Mouse (Mus musculus) gastrocnemius, adult 8-10 months (tissue): ENCODE data around the gene Pcolce2. TPM values are rescaled to one million over a fixed set of nuclear protein-coding genes. Genes with fewer than 3 reads are reported as not detected.

Source experiments
- DNase-seq, 2 experiments: peaks; one replicate each; pipeline ENCODE4 v3.0.0; 2022; ENCODE audit warnings: low spot score in 2 of 2
- total RNA-seq, 4 experiments: library from RNA; stranded (reverse); gene quantifications; 2 replicates each; pipeline ENCODE4 v1.2.4; 2022

The Pcolce2 gene
- total RNA-seq, 4 experiments from 2014 or later = 2.9 to 6.4 (median 5.8) TPM

GRCm38 (mm10) chr9:95654356-95654755 lies 17.0 kb downstream of the Pcolce2 start:
- no peak for DNase-seq

DNA sequence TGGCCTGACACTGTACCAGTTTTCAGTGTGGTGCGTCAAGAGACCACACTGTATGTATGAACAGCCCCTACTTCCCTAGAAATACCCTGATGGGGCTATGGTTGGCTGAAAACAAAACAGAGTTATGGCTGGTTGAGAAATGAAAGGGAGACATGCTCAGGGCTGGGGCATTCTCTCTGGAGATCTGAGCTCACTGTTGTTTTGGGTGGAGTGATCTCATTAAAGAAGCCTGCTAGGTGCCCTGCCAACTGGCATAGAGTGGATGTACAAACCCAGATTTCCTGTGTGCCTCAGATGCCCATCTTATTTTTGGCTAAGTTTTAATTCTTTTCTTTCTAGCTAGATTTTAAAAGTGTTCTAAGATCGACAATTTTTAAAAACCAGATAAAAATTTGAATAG lies 20.5 kb downstream of the Pcolce2 start:
- peak in 1 of 2 experiments; percentile 10 for DNase-seq

GRCm38 (mm10) chr9:95664290-95664989 lies 27.0 kb downstream of the Pcolce2 start:
- no peak for DNase-seq

- DNase-seq = no peak
These were observed 28.4 kb downstream of the Pcolce2 start for GRCm38 (mm10) chr9:95665835-95666234.

- peak; percentile 20 to 35 for DNase-seq
These were observed 30.4 kb downstream of the Pcolce2 start for GRCm38 (mm10) chr9:95667836-95668235.

- no peak for DNase-seq
These were observed 30.9 kb downstream of the Pcolce2 start for GRCm38 (mm10) chr9:95668306-95668705.

- DNase-seq = no peak
These were observed 34.9 kb downstream of the Pcolce2 start for GRCm38 (mm10) chr9:95672331-95672730.

DNA sequence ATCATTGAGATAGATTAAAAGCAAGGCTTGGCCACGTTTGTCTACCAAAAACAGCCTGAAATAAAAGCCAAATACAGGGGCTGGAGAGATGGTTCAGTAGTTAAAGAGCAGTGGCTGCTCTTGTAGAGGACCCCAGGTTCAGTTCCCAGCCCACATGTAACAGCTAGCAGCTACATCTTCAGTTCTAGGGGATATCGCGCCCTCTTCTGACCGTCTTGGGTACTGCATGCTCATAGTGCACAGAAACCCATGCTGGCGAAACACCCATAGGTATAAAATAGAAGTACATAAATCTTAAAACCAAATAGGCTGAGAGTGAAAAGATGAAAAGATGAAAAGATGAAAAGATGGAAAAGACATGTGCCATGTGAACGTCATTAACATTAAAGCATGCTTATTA lies 35.4 kb downstream of the Pcolce2 start:
- no peak for DNase-seq

GRCm38 (mm10) chr9:95675064-95675699 lies 37.8 kb downstream of the Pcolce2 start:
- peak; percentile 58 to 72 for DNase-seq

DNA sequence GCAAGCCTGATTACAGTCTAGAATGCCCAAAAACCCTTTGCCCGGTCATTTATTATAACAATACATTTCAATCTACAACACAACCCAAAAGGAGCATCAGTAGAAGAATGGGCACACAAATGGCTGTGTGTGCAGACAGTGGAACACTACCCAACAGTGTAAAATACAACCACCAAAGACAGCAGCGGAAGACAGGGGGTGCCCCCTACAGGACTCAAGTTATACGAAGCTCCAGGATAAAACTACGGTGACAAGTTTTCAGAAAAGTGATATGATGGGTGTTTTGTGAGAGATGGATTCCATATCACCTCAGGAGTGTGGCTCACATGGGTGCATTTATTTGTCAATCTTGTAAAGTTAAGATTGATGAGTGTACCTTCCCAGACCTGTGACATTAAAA lies 38.6 kb downstream of the Pcolce2 start:
- no peak for DNase-seq

DNA sequence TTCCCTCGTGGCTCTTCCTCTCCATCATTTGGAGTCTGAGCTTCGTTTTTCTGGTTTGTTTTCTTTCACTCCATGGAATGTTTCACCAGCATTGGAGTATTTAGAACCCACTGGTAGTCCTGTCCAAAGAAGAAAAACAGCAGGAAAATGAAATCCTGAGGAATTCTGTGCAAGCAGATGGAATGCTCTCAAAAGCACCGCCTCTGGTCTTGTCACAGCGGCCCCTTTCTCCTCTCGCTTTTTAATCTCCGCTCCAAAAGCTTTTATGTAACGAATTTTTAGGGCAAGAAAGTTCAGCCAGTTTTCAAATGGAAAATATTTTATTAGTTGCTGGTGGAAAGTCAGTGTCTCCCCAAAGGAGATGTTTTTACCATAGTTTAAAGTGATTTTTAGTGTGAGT lies 42.6 kb downstream of the Pcolce2 start:
- DNase-seq = no peak

DNA sequence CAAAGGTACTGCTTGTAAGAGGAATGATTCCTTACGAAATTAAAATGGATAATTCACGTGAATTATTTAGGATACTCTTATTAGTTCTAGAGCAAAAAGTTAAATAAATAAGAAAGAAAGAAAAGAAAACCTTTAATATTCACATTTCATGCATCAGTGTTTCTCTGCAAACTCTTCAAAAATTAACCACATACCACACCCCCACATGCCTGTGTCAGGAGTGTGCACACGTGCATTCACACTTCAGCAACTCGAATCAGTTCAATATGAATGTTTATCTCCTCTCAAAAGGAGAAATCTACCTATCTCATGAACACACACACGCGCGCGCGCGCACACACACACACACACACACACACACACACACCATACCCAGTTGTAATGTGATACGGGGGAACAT lies 43.3 kb downstream of the Pcolce2 start:
- DNase-seq = no peak

DNA sequence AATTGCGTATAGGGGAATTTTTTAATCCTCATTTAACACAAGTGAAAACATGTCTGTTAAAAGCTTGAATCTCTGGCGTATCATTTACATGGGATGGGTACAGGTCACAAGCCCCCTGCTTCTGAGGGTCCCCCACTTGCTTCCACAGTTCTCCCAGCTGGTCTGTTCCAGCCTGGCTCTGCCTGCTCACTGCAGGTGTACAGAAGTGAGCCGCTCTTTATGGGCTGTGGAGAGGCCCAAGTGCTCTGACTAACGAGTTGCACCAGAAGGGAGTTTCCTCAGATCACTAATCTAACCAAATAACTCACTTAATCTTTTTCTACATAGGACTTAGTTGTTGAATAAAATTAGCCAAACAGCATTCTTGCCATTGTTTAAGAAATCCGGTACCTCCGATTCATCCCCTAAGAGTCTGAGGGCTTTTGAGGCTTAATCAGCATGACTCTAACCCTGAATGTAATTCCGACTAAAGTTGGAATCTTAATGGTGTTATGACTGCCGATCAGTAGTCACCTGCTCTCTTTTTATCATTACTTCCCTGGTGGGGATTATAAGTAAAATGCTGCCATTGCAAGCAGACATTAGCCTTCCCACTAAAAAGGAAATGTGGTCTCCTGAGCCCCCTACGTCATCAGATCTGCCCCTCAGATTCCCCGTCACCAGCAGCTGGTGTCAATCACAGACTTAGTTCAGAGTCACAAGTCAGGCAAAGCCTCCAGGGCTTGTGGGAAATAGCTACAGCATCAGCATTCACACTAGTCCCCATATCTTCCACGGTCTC lies 48.4 kb downstream of the Pcolce2 start:
- DNase-seq = no peak

GRCm38 (mm10) chr9:95688064-95688463 lies 50.7 kb downstream of the Pcolce2 start:
- peak in 1 of 2 experiments; percentile 12 for DNase-seq

- no peak for DNase-seq
These were observed 55.4 kb downstream of the Pcolce2 start for GRCm38 (mm10) chr9:95692823-95693222.

- DNase-seq = no peak
These were observed 56.2 kb downstream of the Pcolce2 start for GRCm38 (mm10) chr9:95693528-95694100.

- no peak for DNase-seq
These were observed 57.1 kb downstream of the Pcolce2 start for GRCm38 (mm10) chr9:95694526-95694925.

DNA sequence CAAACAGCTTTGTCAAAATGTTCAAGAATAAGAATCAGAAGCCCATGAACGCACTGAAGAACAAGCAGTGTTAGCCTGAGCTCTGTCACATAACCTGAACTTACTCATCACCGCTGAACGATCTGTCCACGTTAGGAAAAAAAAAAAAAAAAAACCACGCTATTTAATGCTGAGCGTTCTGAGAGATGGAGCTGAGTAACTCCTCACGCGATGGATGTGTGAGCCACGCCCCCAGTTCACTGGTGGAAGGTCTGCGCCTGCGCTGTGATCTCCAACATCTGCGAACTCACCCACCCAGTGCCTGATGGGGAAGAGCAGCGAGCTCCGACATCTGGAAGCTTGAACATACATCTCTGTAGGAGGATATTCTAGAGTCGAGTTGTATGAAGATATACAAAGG lies 57.6 kb downstream of the Pcolce2 start:
- no peak for DNase-seq

- no peak for DNase-seq
These were observed 59.2 kb downstream of the Pcolce2 start for GRCm38 (mm10) chr9:95696581-95696980.

- DNase-seq = peak in 1 of 2 experiments; percentile 9
These were observed 60.4 kb downstream of the Pcolce2 start for GRCm38 (mm10) chr9:95697808-95698207.

DNA sequence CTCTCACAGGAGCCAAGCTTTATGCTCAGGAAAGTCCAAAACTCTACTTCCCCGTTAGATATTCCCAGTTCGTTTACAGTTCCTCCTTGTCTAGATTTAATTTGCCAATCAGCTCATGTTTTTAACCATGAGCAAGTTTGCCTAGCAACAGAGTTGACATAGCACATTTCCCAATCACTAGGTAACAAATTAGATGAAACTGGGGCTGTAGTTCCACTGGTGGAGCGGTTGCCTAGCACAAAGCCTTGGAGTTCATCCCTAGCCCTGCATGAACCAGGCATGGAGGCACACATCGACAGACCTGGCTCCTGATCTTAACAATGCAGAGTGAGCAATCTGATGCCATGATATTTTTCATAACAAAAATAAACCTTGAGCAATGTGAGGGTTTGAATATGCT lies 61.9 kb downstream of the Pcolce2 start:
- DNase-seq = no peak

- no peak for DNase-seq
These were observed 66.7 kb downstream of the Pcolce2 start for GRCm38 (mm10) chr9:95704078-95704477.
